Mouse (Mus musculus) cortical plate, adult 2 months (tissue): ENCODE results near the gene Emilin3. TPM values are rescaled to one million over a fixed set of nuclear protein-coding genes. Genes with fewer than 3 reads are reported as not detected.

Experiments used
- H3K27ac ChIP-seq: fragments of 200-500 bp; 2 replicates; pipeline ENCODE4 v1.5.1; 2012; ENCODE audit warnings: low read length, control low read depth, inconsistent platforms; ENCODE audit not compliant: insufficient read depth
- H3K4me1 ChIP-seq: fragments of 200-500 bp; 2 replicates; pipeline ENCODE4 v1.6.1; 2011; ENCODE audit warnings: low read length; ENCODE audit not compliant: control insufficient read depth, insufficient read depth
- H3K4me3 ChIP-seq: fragments of 200-500 bp; 2 replicates; pipeline ENCODE4 v1.5.1; 2011; ENCODE audit warnings: mild to moderate bottlenecking, low read length, control low read depth; ENCODE audit not compliant: insufficient read depth
- CTCF ChIP-seq: fragments of 200-500 bp; IDR thresholded peaks from 2 replicates; pipeline ENCODE4 v1.5.1; 2011; ENCODE audit warnings: mild to moderate bottlenecking, control low read depth, low read length; ENCODE audit not compliant: insufficient read depth; ENCODE audit errors: extremely low read depth
- POLR2A ChIP-seq: fragments of 200-500 bp; IDR thresholded peaks from 2 replicates; pipeline ENCODE4 v1.6.1; 2011; ENCODE audit warnings: mild to moderate bottlenecking, low read length, control low read depth; ENCODE audit not compliant: insufficient read depth; ENCODE audit errors: extremely low read depth
- polyA plus RNA-seq: library from polyadenylated mRNA; depleted of rRNA; stranded (reverse); fragments of >200 nt; gene quantifications from 2 replicates; pipeline ENCODE4 v1.2.3, GENCODE M21; 2012

The Emilin3 gene
- polyA plus RNA-seq, 1 experiment: 0.10 TPM

DNA sequence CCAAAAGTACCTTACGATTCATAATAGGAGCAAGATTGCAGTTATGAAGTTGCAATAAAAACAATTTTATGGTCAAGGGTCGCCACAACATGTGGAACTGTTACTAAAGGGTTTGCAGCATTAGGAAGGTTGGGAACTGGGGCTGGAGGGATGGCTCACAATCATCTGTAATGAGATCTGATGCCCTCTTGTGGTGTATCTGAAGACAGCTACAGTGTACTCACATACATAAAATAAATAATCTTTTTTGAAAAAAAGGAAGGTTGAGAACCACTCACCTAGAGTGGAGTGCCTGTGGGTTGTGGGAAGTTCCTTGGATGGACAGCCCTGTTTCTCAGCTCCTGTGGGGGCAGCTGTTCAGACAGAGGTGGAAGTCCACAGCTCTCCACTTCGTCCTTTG lies 30.3 kb upstream of the Emilin3 start:
- Histone ChIP-seq H3K4me1 (no peaks in the 10 kb centered on the region), H3K27ac (no peak overlapping the region), H3K4me3 (no peak overlapping the region)
- peak; percentile 40; the same call in 1 of the 2 replicates for TF ChIP-seq CTCF
- no peak for TF ChIP-seq POLR2A

GRCm38 (mm10) chr2:160940930-160941709 lies 29.0 kb upstream of the Emilin3 start:
- no peak for TF ChIP-seq POLR2A
- TF ChIP-seq CTCF: no peak
- Histone ChIP-seq H3K4me3 (no peak overlapping the region), H3K4me1 (no peaks in the 10 kb centered on the region), H3K27ac (no peak overlapping the region)

GRCm38 (mm10) chr2:160934451-160934850 lies 22.3 kb upstream of the Emilin3 start:
- H3K27ac ChIP-seq: no peak overlapping the region
- no peak overlapping the region for H3K4me3 ChIP-seq
- TF ChIP-seq CTCF (no peak), POLR2A (no peak)
- no peaks in the 10 kb centered on the region for H3K4me1 ChIP-seq

DNA sequence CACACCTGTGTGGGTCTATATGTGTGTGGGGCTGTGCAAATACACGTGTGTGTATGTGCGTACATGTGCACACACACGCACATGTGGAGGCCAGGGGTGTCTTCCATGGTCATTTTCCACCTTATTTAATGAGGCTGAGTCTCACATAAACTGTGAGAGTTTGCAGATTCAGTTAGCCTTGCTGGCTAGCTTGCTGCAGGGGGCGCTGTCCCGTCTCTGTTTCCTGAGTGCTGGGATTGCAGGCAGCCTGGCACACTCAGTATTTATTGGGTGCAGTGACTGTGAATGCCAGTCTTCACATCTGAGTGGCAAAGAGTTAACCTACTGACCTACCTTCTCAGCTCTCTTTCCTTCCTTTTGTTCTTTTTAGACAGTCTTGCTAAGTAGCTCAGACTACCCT lies 21.8 kb upstream of the Emilin3 start:
- TF ChIP-seq POLR2A (no peak), CTCF (no peak)
- Histone ChIP-seq H3K4me1 (no peaks in the 10 kb centered on the region), H3K27ac (no peak overlapping the region), H3K4me3 (no peak overlapping the region)

- H3K4me1 ChIP-seq: no peaks in the 10 kb centered on the region
Observed at GRCm38 (mm10) chr2:160932981-160933380, 20.9 kb upstream of the Emilin3 start.

GRCm38 (mm10) chr2:160932325-160932724 lies 20.2 kb upstream of the Emilin3 start:
- Histone ChIP-seq H3K4me3 (no peak overlapping the region), H3K27ac (no peak overlapping the region), H3K4me1 (no peaks in the 10 kb centered on the region)
- TF ChIP-seq POLR2A (no peak), CTCF (no peak)

More at GRCm38 (mm10) chr2:160932981-160933380, 20.9 kb upstream of the Emilin3 start:
- no peak overlapping the region for H3K27ac ChIP-seq
- no peak for TF ChIP-seq POLR2A
- TF ChIP-seq CTCF: no peak
- H3K4me3 ChIP-seq: no peak overlapping the region

GRCm38 (mm10) chr2:160931378-160931777 lies 19.2 kb upstream of the Emilin3 start:
- TF ChIP-seq CTCF (no peak), POLR2A (no peak)
- Histone ChIP-seq H3K4me3 (no peak overlapping the region), H3K4me1 (no peaks in the 10 kb centered on the region), H3K27ac (no peak overlapping the region)

DNA sequence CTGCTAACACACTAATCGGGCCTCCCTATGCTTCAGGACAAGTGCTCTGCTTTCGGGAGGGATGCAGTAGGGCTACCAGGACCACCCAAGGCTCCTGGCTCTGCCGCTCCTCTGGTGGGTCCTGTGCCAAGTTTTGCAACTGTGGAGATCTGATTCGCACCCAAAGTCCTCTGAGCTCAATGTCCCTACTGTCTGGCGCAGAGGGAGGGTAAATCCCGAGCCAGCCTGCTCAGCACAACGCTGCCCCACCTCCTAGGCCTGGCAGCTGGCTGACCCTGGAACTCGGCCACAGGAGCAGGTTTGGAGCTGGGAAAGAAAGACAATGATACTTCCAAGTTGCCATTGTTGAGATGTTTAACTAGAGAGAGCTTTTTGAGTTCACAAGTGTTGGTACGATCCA lies 13.1 kb upstream of the Emilin3 start:
- TF ChIP-seq CTCF (no peak), POLR2A (no peak)
- H3K27ac ChIP-seq: no peak overlapping the region
- no peaks in the 10 kb centered on the region for H3K4me1 ChIP-seq
- no peak overlapping the region for H3K4me3 ChIP-seq

- TF ChIP-seq POLR2A (no peak), CTCF (no peak)
- H3K4me1 ChIP-seq: no peaks in the 10 kb centered on the region
- no peak overlapping the region for H3K4me3 ChIP-seq
- H3K27ac ChIP-seq: no peak overlapping the region
Observed at GRCm38 (mm10) chr2:160921285-160921684, 9.2 kb upstream of the Emilin3 start.

GRCm38 (mm10) chr2:160918930-160919215 lies 6.7 kb upstream of the Emilin3 start:
- Histone ChIP-seq H3K27ac (no peak overlapping the region), H3K4me3 (no peak overlapping the region), H3K4me1 (no peaks in the 10 kb centered on the region)
- TF ChIP-seq CTCF: no peak
- no peak for TF ChIP-seq POLR2A
